Mouse (Mus musculus) neutrophil, adult 83 days (primary cell): ENCODE results near the gene Acad10. TPM values are rescaled to one million over a fixed set of nuclear protein-coding genes. Genes with fewer than 3 reads are reported as not detected.

Experiments used
- total RNA-seq, 2 experiments: library from RNA; stranded (reverse); gene quantifications; one replicate each; pipeline ENCODE4 v1.2.4; 2023

The Acad10 gene
- 1 to 10 TPM; 4.3 to 6.2 TPM for total RNA-seq

GRCm38 (mm10) chr5:121660059-121660896 lies at the start of gene Acad10, which contains the start of gene Brap:
Acad10 (minus strand) TSS chr5:121660514.
Brap (plus strand) TSS chr5:121660563.

DNA sequence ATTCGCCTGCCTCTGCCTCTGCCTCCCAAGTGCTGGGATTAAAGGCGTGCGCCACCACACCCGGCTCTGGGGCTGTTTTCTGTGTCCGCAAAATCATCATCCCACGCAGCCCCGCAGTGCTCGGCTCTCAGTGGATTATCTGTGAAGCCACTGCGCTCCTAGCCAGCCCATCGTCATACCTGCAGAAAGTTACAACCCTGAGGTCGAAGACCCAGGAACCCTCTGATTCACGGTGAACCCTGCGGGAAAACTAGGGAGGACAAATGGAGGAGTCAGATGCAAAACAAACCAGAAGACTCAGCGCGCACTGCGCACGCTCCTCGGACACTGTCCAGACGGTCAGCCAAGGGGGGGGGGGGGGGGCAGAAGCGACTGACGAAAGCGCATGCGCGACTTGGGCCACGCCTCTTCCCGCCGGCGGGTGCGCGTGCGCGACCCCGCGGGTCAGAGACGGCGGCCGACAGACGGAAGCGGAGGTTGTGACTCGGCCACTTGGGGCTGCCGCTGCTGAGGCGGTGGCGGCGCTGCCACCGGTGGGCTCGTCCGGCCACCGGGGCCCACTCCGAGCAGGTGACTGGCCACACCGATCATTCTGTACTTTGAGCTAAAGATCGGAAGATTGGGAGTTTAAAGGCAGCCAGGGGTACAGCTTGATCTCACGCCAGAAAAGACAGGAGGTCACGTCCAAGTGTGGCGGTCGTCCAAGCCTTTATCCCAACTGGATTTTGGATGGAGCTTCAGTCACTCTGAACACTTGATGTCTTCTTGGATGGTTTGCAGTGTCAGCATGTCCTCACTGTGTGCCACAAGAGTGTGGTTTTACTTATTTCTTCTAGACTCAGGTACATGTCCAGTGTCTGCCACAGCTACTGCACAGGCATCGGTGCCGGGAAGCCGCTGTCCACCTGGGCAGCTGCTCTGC lies 41.5 kb downstream of the Acad10 start, which contains the start of gene Acad12:
Gene Acad12, minus strand, starts transcription at position 347 of the 922 bp plus-strand sequence.

GRCm38 (mm10) chr5:121593451-121594401 lies 66.6 kb downstream of the Acad10 start, which contains the start of gene Aldh2:
Aldh2 (minus strand) TSS chr5:121593824.

Other genes with a start within 250 kb of the Acad10 start
- 1 to 10 TPM in 1 of 2 experiments, not detected in 1; 1.4 TPM for gene Tmem116, start 208.6 kb downstream of the Acad10 start, total RNA-seq
- gene Erp29, start 208.0 kb downstream of the Acad10 start, total RNA-seq, result 100 to 1,000 TPM; 155 to 159 TPM
- gene Adam1b, start 157.1 kb downstream of the Acad10 start, total RNA-seq, result not detected
- 1 to 10 TPM; 3.3 to 4.0 TPM for gene Adam1a, start 115.0 kb downstream of the Acad10 start, total RNA-seq
- not detected for gene Gm42878, start 115.0 kb downstream of the Acad10 start, total RNA-seq
- gene Mapkapk5, start 114.6 kb downstream of the Acad10 start, total RNA-seq, result 10 to 100 TPM; 56.8 to 62.6 TPM
- gene Aldh2, start 66.7 kb downstream of the Acad10 start, total RNA-seq, result 100 to 1,000 TPM; 890 to 908 TPM
- gene Acad12, start 41.6 kb downstream of the Acad10 start, total RNA-seq, result 1 to 10 TPM; 4.4 to 4.8 TPM
- gene Brap, start within 50 bp of the Acad10 start, total RNA-seq, result 10 to 100 TPM; 52.0 to 57.9 TPM
- 10 to 100 TPM; 52.4 to 63.9 TPM for gene Atxn2, start 50.8 kb upstream of the Acad10 start, total RNA-seq
- gene Sh2b3, start 177.1 kb upstream of the Acad10 start, total RNA-seq, result 10 to 100 TPM; 68.3 to 80.4 TPM
- 1 to 10 TPM; 1.7 to 2.4 TPM for gene Pheta1, start 188.5 kb upstream of the Acad10 start, total RNA-seq